Mouse (Mus musculus) kidney, embryonic 14.5 days (tissue): ENCODE data around the gene Pgrmc1. TPM values are rescaled to one million over a fixed set of nuclear protein-coding genes. Genes with fewer than 3 reads are reported as not detected.
A peak's percentile ranks its signal among the peaks of the same experiment; 100 is the strongest.
"Not testable (repeated sequence)": the region's sequence is repeated elsewhere in the genome, so short reads cannot be mapped to it uniquely, and the experiment has no call there.

Source experiments
- ATAC-seq: fragments of 200-750 bp; cut with Nextera tagmentation; 2 replicates; pipeline ENCODE4 v1.8.0; 2017; ENCODE audit warnings: moderate number of reproducible peaks, mild to moderate bottlenecking, moderate TSS enrichment, moderate library complexity; ENCODE audit not compliant: low FRiP score, low TSS enrichment
- H3K27ac ChIP-seq: fragments of 300-500 bp; sonication (generic); 2 replicates; pipeline ENCODE4 v1.5.1; 2014; ENCODE audit warnings: low read depth, mild to moderate bottlenecking, low read length, moderate library complexity, mixed read lengths
- H3K27me3 ChIP-seq: fragments of 300-500 bp; sonication (generic); 2 replicates; pipeline ENCODE4 v1.6.1; 2014; ENCODE audit warnings: mild to moderate bottlenecking, low read length; ENCODE audit not compliant: control insufficient read depth, insufficient read depth
- H3K36me3 ChIP-seq: fragments of 300-500 bp; sonication (generic); 2 replicates; pipeline ENCODE4 v1.6.1; 2014; ENCODE audit warnings: low read length, mixed read lengths; ENCODE audit not compliant: control insufficient read depth, insufficient read depth
- H3K4me1 ChIP-seq: fragments of 300-500 bp; sonication (generic); 2 replicates; pipeline ENCODE4 v1.6.1; 2014; ENCODE audit warnings: low read length, mixed read lengths; ENCODE audit not compliant: control insufficient read depth, insufficient read depth
- H3K4me2 ChIP-seq: fragments of 300-500 bp; sonication (generic); replicated peaks from 2 replicates; pipeline ENCODE4 v1.6.1; 2014; ENCODE audit warnings: low read depth, mild to moderate bottlenecking, low read length
- H3K4me3 ChIP-seq: fragments of 300-500 bp; sonication (generic); 2 replicates; pipeline ENCODE4 v1.5.1; 2014; ENCODE audit warnings: mild to moderate bottlenecking, low read length
- H3K9ac ChIP-seq: fragments of 300-500 bp; sonication (generic); 2 replicates; pipeline ENCODE4 v1.6.1; 2014; ENCODE audit warnings: low read depth, mild to moderate bottlenecking, low read length, moderate library complexity
- H3K9me3 ChIP-seq: fragments of 300-500 bp; sonication (generic); 2 replicates; pipeline ENCODE4 v1.6.1; 2016; ENCODE audit warnings: low read length; ENCODE audit not compliant: control insufficient read depth
- WGBS: fragments of 180-500 bp; shearing (Covaris S2); extraction: QIAGEN DNeasy Blood & Tissue Kit; methylation state at CpG from one replicate; pipeline ENCODE4 v1.1.7; 2014; 5-methylcytosine and 5-hydroxymethylcytosine counted together
- polyA plus RNA-seq: library from polyadenylated mRNA; unstranded; fragments of >200 nt; fragmentation: Nextera tagmentation; extraction: Ambion mirVana; gene quantifications from 2 replicates; pipeline ENCODE4 v1.2.1, GENCODE M21; 2014

Gene Pgrmc1
- polyA plus RNA-seq, result 256 and 282 TPM in 2 replicates

DNA sequence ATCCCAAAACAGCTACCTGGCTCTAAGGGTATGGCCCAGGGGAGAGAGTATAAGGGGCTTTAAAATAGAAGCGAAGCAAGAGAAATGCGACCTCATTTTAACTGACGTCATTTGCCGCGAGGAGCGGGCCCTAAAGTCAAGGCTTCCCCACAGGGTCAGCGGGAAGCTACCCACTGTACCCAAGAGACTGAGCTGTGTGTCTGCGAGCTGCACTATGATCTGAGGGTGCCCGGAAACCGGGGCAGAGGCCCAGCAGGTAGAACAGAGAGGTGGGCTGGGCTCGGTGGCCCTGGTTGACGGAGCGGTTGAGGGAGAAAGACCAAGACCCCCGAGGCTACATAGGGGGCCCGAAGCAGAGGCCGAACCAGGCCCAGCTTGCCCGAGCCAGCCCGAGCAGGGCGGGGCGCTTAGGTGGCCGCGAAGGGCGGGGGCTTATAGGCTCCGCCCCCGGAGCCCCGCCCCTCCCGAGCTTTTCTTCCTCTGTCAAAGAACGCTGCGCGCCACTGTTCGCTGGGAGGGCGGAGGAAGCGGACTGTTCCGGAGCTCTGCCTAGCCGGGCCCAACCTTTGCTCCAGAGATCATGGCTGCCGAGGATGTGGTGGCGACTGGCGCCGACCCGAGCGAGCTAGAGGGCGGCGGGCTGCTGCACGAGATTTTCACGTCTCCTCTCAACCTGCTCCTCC, at the start of gene Pgrmc1:
TSS of gene Pgrmc1 (plus strand) at position 500 of the 683 bp plus-strand sequence.
- no peaks in the 10 kb centered on the region for H3K27me3 ChIP-seq

DNA sequence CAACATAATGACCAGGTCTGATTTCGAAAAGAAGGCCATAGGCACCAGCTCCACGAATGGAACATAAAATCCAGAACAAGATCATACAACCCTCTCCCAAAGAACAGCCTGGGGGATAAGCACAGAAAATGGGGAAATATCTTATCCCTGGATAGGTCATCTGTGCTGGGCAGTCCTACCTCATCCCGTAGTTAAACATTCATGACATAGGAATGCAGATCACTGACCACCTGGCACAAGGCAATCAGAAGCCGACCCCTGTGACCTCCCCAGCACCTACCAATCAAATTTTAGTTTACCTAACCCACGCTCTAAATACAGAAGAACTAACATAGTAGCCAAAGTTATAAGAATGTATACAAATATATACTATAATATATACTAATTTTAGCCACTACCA, 49.2 kb upstream of the Pgrmc1 start:
- H3K36me3 ChIP-seq, result no peaks in the 10 kb centered on the region
- 73% methylated on average over 5 of the region's 5 CpGs for WGBS
- no peak for ATAC-seq
- H3K9me3 ChIP-seq, result no peaks in the 10 kb centered on the region
- H3K27me3 ChIP-seq, result no peaks in the 10 kb centered on the region
- H3K4me2 ChIP-seq, result no peak overlapping the region
- no peak overlapping the region for H3K9ac ChIP-seq
- H3K27ac ChIP-seq, result no peak overlapping the region
- H3K4me1 ChIP-seq, result 0 out of 2 replicates have a peak, but pooled peaks cover 3% of the 10 kb centered on the region
- no peak overlapping the region for H3K4me3 ChIP-seq

More for the DNA sequence above, at the start of gene Pgrmc1:
- Histone ChIP-seq H3K9ac (peak within 1 kb of the TSS; percentile 81), H3K4me3 (peak within 1 kb of the TSS; percentile 61), H3K4me1 (no peaks in the 10 kb centered on the region), H3K4me2 (peak within 1 kb of the TSS; percentile 48), H3K36me3 (peaks cover 3% of the 10 kb centered on the region; the same call in 1 of the 2 replicates), H3K9me3 (no peaks in the 10 kb centered on the region), H3K27ac (no peak within 1 kb of the TSS; the same call in 1 of the 2 replicates)
- ATAC-seq, result peak; percentile 95
- 31% methylated on average over 45 of the region's 45 CpGs for WGBS

DNA sequence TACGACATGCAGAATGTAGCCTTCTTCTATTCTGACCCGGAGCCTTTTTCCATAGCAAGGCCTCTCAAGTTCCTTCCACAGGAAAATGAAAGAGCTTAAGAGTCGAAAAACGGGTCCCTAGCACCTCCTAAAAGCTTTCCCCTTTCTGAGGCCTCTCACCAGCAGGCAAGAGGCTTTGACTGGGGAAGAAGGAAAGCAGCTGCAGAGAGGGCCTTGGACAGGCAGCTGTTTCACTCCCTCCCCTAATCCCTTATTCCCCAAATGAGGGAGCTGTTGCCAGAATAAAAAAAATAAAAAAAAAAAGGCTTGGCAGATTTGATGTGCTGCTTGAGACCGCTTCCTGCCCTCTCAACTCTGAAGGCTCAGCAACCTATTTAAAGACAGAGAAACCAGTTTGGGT, 47.1 kb upstream of the Pgrmc1 start:
- peak overlapping the region; percentile 82; the same call in 1 of the 2 replicates for H3K27ac ChIP-seq
- no peak overlapping the region for H3K4me2 ChIP-seq
- H3K9me3 ChIP-seq, result no peaks in the 10 kb centered on the region
- 0 out of 2 replicates have a peak, but pooled peaks cover 3% of the 10 kb centered on the region for H3K4me1 ChIP-seq
- no peak overlapping the region for H3K9ac ChIP-seq
- ATAC-seq, result peak; percentile 71; the same call in 1 of the 2 replicates
- 33% methylated on average over 5 of the region's 5 CpGs for WGBS
- H3K36me3 ChIP-seq, result no peaks in the 10 kb centered on the region
- H3K4me3 ChIP-seq, result no peak overlapping the region
- no peaks in the 10 kb centered on the region for H3K27me3 ChIP-seq

DNA sequence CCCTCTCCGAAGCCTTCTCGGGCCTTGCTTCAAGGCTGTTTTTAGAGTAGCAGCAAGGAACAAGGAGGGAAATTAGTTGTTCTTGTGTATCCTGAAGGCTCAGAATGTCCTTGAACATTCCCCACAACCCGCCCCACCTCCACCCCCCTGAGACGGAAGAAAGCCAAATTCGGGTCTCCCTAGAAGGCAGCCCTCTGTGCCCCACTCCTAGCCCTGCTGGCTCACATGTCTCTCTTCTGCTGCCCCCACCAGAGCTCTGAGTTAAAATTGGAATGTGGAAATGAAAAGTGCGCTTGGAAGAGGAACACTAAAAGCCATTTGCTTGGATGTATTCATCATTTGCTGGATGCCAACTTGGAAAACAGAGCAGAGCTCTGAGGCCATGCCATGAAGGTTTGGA, 46.7 kb upstream of the Pgrmc1 start:
- H3K4me2 ChIP-seq, result no peak overlapping the region
- ATAC-seq, result no peak
- 0 out of 2 replicates have a peak, but pooled peaks cover 3% of the 10 kb centered on the region for H3K4me1 ChIP-seq
- no peaks in the 10 kb centered on the region for H3K9me3 ChIP-seq
- no peak overlapping the region for H3K4me3 ChIP-seq
- peak overlapping the region; percentile 82; the same call in 1 of the 2 replicates for H3K27ac ChIP-seq
- H3K9ac ChIP-seq, result no peak overlapping the region
- H3K36me3 ChIP-seq, result no peaks in the 10 kb centered on the region
- H3K27me3 ChIP-seq, result no peaks in the 10 kb centered on the region
- WGBS, result 48% methylated on average over 6 of the region's 6 CpGs

DNA sequence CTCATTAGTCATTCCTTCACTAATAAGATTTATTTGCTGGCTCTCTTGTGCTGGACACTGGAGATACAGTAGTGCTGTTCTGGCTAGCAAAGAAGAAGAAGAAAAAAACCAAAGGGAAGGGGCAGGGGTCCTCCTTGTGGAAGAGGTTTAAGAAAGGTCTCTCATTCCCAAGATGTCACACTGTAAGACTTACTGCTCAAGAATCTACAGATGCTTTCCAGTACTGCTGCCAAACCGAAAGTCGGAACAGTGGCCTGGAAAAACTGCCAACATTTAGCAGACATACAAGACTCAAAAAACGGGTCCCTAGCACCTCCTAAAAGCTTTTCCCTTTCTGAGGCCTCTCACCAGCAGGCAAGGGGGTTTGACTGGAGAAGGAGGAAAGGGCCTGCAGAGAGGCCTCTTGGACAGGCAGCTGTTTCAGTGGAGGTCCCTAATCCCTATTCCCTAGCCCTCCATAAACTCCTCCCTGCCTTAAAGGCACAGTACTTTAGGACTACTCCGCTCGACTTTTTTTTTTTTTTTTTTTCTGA, 45.9 kb upstream of the Pgrmc1 start:
- Histone ChIP-seq H3K4me2 (no peak overlapping the region), H3K36me3 (no peaks in the 10 kb centered on the region), H3K4me1 (0 out of 2 replicates have a peak, but pooled peaks cover 3% of the 10 kb centered on the region), H3K9me3 (no peaks in the 10 kb centered on the region), H3K27ac (peak overlapping the region; percentile 82; the same call in 1 of the 2 replicates), H3K27me3 (no peaks in the 10 kb centered on the region), H3K4me3 (no peak overlapping the region), H3K9ac (no peak overlapping the region)
- peak; percentile 91 for ATAC-seq
- 27% methylated on average over 5 of the region's 5 CpGs for WGBS

DNA sequence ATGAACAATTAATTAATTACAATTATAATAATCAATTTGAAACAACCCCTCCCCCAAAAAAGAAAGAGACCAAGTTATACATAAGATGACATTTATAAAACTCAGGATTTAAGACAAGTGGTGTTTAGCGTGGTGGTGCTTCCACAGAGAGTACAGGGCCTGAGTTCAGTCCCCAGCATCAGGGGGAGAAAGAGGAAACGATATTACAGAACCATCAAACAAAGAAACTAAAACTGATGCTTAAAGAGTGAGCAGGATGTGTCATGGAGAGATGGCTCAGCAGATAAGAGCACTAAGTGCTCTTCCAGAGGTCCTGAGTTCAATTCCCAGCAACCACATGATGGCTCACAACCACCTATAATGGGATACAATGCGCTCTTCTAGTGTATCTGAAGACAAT, 45.3 kb upstream of the Pgrmc1 start:
- WGBS, result 69% methylated on average over 3 of the region's 3 CpGs
- no peak for ATAC-seq
- H3K27ac ChIP-seq, result no peak overlapping the region
- no peak overlapping the region for H3K4me2 ChIP-seq
- H3K27me3 ChIP-seq, result no peaks in the 10 kb centered on the region
- H3K9ac ChIP-seq, result no peak overlapping the region
- 0 out of 2 replicates have a peak, but pooled peaks cover 3% of the 10 kb centered on the region for H3K4me1 ChIP-seq
- H3K36me3 ChIP-seq, result no peaks in the 10 kb centered on the region
- H3K4me3 ChIP-seq, result no peak overlapping the region
- H3K9me3 ChIP-seq, result no peaks in the 10 kb centered on the region

DNA sequence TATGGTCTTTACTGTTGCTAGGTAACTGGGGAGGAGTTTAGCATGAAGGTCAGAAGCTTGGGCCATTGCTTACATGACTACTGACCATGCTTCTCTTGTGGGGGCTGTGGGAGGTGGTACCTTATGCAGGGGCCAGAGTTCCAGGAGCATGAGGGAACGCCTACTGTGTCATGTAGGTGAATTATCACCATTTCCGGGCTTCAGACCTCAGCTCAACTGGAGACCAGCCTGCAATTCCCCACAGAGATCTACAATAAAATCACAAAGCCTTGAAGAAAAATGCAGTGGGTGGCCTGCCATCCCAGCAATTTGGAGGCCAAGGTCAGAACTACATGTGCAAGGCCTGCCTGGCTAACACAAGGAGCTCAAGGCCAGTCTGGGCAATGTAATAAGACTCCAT, 42.8 kb upstream of the Pgrmc1 start:
- H3K4me3 ChIP-seq, H3K27ac ChIP-seq, H3K9ac ChIP-seq, H3K4me2 ChIP-seq, ATAC-seq, H3K9me3 ChIP-seq, H3K4me1 ChIP-seq, H3K36me3 ChIP-seq, H3K27me3 ChIP-seq: not testable (repeated sequence)
- 36% methylated on average over 2 of the region's 2 CpGs for WGBS

DNA sequence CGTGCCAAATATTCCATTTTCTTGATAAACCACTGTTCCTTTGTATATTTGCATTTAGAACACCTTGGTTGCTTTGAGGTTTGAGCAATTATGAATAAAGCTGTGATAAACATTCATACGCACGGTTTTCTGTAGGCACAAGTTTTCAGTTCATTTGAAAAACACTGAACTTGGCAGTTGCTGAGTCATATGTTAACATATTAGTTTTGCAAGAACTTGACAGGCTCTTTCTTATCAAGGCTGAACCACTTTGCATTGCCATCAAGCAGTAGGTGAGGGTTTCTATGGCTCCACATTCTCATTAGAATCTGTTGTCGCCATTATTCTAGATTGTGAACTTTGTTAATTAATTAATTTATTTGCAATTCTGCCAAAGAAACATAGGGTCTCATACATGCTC, 37.8 kb upstream of the Pgrmc1 start:
- Histone ChIP-seq H3K27me3 (no peaks in the 10 kb centered on the region), H3K9me3 (no peaks in the 10 kb centered on the region), H3K4me3 (no peak overlapping the region), H3K36me3 (no peaks in the 10 kb centered on the region), H3K9ac (no peak overlapping the region), H3K27ac (no peak overlapping the region), H3K4me2 (no peak overlapping the region), H3K4me1 (no peaks in the 10 kb centered on the region)
- 82% methylated on average over 4 of the region's 4 CpGs for WGBS
- ATAC-seq, result no peak

DNA sequence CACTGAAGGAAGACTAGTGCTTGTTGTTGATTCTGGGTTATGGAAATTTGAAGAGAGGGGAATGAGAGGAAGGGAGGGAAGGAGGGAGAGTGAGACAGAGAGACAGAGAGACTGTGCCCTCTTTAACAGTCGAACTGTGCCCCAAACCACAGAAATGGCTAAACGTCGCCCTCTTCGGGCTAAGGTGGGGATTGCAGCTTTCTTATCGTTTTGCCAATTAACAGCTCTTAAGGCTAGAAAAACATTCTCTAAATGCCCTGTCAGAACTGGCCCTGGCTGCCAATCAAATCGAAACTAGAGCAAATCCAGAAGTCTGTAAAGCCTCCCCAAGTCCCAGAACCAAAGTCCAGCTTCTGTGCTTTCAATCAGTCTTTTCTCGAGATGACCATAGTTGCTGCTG, 36.4 kb upstream of the Pgrmc1 start:
- Histone ChIP-seq H3K4me2 (no peak overlapping the region), H3K36me3 (no peaks in the 10 kb centered on the region), H3K9ac (no peak overlapping the region), H3K27me3 (no peaks in the 10 kb centered on the region), H3K4me1 (no peaks in the 10 kb centered on the region), H3K4me3 (no peak overlapping the region), H3K27ac (no peak overlapping the region), H3K9me3 (no peaks in the 10 kb centered on the region)
- ATAC-seq, result no peak
- WGBS, result 20% methylated on average over 7 of the region's 7 CpGs
